Mouse (Mus musculus) heart, adult 2 months (tissue): ENCODE measurements around the gene Uox. TPM values are rescaled to one million over a fixed set of nuclear protein-coding genes. Genes with fewer than 3 reads are reported as not detected.

Experiments used
- DNase-seq, 2 experiments: peaks; one replicate each; pipeline ENCODE4 v3.0.0; 2021
- H3K27ac ChIP-seq: fragments of 200-600 bp; 2 replicates; pipeline ENCODE4 v1.8.1; 2022
- H3K27me3 ChIP-seq: fragments of 200-500 bp; 2 replicates; pipeline ENCODE4 v1.6.1; 2012; ENCODE audit warnings: mild to moderate bottlenecking, low read length, inconsistent platforms, mixed read lengths; ENCODE audit not compliant: control insufficient read depth, insufficient read depth
- H3K36me3 ChIP-seq: fragments of 200-500 bp; 2 replicates; pipeline ENCODE4 v1.6.1; 2012; ENCODE audit warnings: low read length, inconsistent platforms; ENCODE audit not compliant: control insufficient read depth, insufficient read depth
- H3K4me1 ChIP-seq: fragments of 200-500 bp; 2 replicates; pipeline ENCODE4 v1.6.1; 2011; ENCODE audit warnings: low read length; ENCODE audit not compliant: control insufficient read depth, insufficient read depth
- H3K4me3 ChIP-seq: fragments of 200-600 bp; 2 replicates; pipeline ENCODE4 v1.8.1; 2022
- H3K79me2 ChIP-seq: fragments of 200-500 bp; replicated peaks from 2 replicates; pipeline ENCODE4 v1.6.1; 2012; ENCODE audit warnings: mild to moderate bottlenecking, inconsistent platforms, low read length, moderate library complexity, mixed read lengths; ENCODE audit not compliant: control insufficient read depth, insufficient read depth
- H3K9ac ChIP-seq: fragments of 200-500 bp; 2 replicates; pipeline ENCODE4 v1.6.1; 2012; ENCODE audit warnings: low read depth, mild to moderate bottlenecking, control low read depth, inconsistent platforms, low read length, mixed read lengths
- CTCF ChIP-seq: fragments of 200-600 bp; IDR thresholded peaks from 2 replicates; pipeline ENCODE4 v1.8.1; 2022; ENCODE audit warnings: antibody characterized with exemption, mild to moderate bottlenecking, moderate library complexity
- EP300 ChIP-seq: fragments of 200-500 bp; IDR thresholded peaks from 2 replicates; pipeline ENCODE4 v1.6.1; 2011; ENCODE audit warnings: low read depth, low read length, control low read depth; ENCODE audit not compliant: insufficient read depth
- POLR2A ChIP-seq: fragments of 200-500 bp; IDR thresholded peaks from 2 replicates; pipeline ENCODE4 v1.6.1; 2011; ENCODE audit warnings: mild to moderate bottlenecking, low read depth, low read length, control low read depth; ENCODE audit not compliant: insufficient read depth
- WGBS: fragments of 180-500 bp; shearing (Covaris S2); methylation state at CpG from one replicate; pipeline ENCODE4 v1.1.7; 2018; 5-methylcytosine and 5-hydroxymethylcytosine counted together
- intact Hi-C: fragments of 180-260 bp; cut with DNase I; formaldehyde crosslinking; loops from one replicate; pipeline ENCODE4 v1.15.1; 2025
- polyA plus RNA-seq: library from polyadenylated mRNA; depleted of rRNA; stranded (reverse); fragments of >200 nt; gene quantifications from 2 replicates; pipeline ENCODE4 v1.2.3, GENCODE M21; 2012
- total RNA-seq, 2 experiments: library from RNA; stranded (reverse); gene quantifications; 2 replicates each; pipeline ENCODE4 v1.2.3; 2021

Uox gene
- total and polyA plus RNA-seq, 3 experiments = not detected

DNA sequence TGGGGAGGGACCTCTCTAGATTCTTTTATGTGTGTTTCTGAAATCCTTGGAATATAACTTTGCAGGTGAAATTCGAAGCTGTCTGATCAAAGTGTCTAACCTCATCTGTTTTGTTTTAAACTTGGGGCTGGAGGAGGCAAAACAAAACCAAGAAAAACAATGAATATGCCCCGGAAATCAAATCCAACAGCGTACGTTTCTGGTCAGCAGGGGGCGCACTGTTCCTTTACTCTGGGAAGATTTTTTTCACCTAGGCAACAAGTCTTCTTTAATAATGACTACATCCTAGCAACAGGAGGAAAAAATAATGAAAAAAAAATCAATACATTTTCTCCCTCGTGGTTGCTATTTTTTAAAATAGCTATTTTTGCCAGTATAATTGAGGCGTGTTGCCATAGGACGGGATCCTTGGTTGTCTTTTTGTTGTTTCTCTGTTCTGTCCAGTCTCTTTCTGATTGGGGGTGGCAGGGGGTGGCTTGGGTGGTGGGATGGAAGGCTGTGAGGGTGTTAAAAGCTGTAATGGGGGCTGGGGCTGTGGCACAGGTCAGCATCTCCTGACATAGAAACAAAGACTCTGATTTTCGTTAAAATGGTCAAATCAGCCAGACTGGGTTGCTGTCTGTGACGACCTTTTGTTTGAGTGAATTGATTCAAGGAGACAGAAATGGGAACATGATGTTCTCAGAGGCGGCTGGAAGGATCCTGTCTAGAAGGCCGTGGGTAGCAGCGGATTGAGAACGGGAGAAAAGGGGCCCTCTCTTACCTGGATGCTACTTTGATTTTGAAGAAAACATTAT, 5.8 kb upstream of the Uox start:
- Histone ChIP-seq H3K79me2 (no peaks in the 10 kb centered on the region), H3K36me3 (no peaks in the 10 kb centered on the region), H3K4me3 (no peak overlapping the region), H3K4me1 (no peaks in the 10 kb centered on the region), H3K9ac (no peak overlapping the region), H3K27ac (no peak overlapping the region), H3K27me3 (0 out of 2 replicates have a peak, but pooled peaks cover 2% of the 10 kb centered on the region)
- TF ChIP-seq CTCF (peak; percentile 87), EP300 (no peak), POLR2A (no peak)
- 30% methylated on average over 14 of the region's 14 CpGs for WGBS
- peak; percentile 60 to 80 for DNase-seq
- intact Hi-C loops = loop anchor here (1.0 to 5.0 kb wide), 3 partner anchors 217 to 350 kb away; no protein-coding TSS in a partner anchor

- Histone ChIP-seq H3K36me3 (no peaks in the 10 kb centered on the region), H3K27ac (no peak overlapping the region), H3K9ac (no peak overlapping the region), H3K4me3 (no peak overlapping the region), H3K4me1 (no peaks in the 10 kb centered on the region), H3K79me2 (no peaks in the 10 kb centered on the region), H3K27me3 (no peaks in the 10 kb centered on the region)
- no peak for DNase-seq
- WGBS = 92% methylated on average over 1 of the region's 1 CpGs
- TF ChIP-seq POLR2A (no peak), CTCF (no peak), EP300 (no peak)
- intact Hi-C loops = loop anchor here (2.0 kb wide), 1 partner anchor 350 kb away; no protein-coding TSS in a partner anchor
Measured at GRCm38 (mm10) chr3:146565065-146565411, 5.2 kb upstream of the Uox start.

GRCm38 (mm10) chr3:146567366-146567765, 2.9 kb upstream of the Uox start:
- Histone ChIP-seq H3K79me2 (no peaks in the 10 kb centered on the region), H3K4me1 (no peaks in the 10 kb centered on the region), H3K27me3 (no peaks in the 10 kb centered on the region), H3K9ac (no peak overlapping the region), H3K27ac (no peak overlapping the region), H3K36me3 (no peaks in the 10 kb centered on the region), H3K4me3 (no peak overlapping the region)
- intact Hi-C loops = no loop called here
- no peak for DNase-seq
- WGBS = 69% methylated on average over 7 of the region's 7 CpGs
- TF ChIP-seq CTCF = no peak
- TF ChIP-seq EP300 = no peak
- TF ChIP-seq POLR2A = no peak

GRCm38 (mm10) chr3:146567884-146568530, 2.2 kb upstream of the Uox start:
- DNase-seq = peak in 1 of 2 experiments; percentile 6
- Histone ChIP-seq H3K27me3 (no peaks in the 10 kb centered on the region), H3K4me3 (no peak overlapping the region), H3K4me1 (no peaks in the 10 kb centered on the region), H3K36me3 (no peaks in the 10 kb centered on the region), H3K79me2 (no peaks in the 10 kb centered on the region), H3K9ac (no peak overlapping the region), H3K27ac (no peak overlapping the region)
- no peak for TF ChIP-seq EP300
- no peak for TF ChIP-seq POLR2A
- no peak for TF ChIP-seq CTCF
- intact Hi-C loops = no loop called here
- 37% methylated on average over 9 of the region's 9 CpGs for WGBS

DNA sequence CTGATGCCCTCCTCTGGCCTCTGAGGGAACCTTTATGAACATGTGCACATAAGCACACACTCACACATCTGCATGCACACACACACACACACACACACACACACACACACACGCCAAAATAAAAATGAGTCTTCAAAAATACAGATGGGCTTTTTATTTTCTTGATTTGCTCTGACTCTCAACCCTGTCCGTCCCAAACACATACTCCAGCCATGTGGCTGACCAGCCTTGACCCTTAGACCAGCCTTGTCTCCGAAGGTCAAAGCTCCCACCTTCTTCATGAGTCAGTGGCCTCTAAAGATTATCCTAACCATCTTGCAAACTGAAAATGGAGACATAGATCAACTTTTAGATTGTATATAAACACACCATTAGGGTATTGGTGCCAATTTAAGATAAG, 632 bp upstream of the Uox start:
- intact Hi-C loops = no loop called here
- H3K27ac ChIP-seq = no peak overlapping the region
- H3K4me3 ChIP-seq = no peak overlapping the region
- no peaks in the 10 kb centered on the region for H3K36me3 ChIP-seq
- H3K79me2 ChIP-seq = no peaks in the 10 kb centered on the region
- TF ChIP-seq EP300 = no peak
- no peak for DNase-seq
- H3K4me1 ChIP-seq = no peaks in the 10 kb centered on the region
- H3K27me3 ChIP-seq = no peaks in the 10 kb centered on the region
- no peak overlapping the region for H3K9ac ChIP-seq
- WGBS = 96% methylated on average over 3 of the region's 3 CpGs

DNA sequence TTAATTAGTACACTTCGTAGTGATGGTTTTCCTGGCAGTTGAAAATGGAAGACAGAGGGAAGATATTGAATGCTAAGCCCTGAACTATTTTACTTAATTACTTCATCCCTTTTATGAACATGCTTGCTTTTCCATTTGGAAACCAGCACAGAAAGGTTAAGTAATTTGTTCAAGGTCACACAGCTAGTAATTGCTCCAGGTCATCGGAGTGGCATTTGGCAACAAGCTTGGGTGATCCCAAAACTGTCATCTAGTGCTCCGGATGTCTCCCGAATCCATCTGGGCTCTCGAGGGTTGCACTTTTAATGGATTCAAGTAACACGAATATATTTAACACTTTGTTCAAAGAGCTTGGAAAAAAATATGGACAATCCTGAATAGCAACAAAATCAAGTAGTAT, 713 bp downstream of the Uox start:
- no peaks in the 10 kb centered on the region for H3K27me3 ChIP-seq
- DNase-seq = no peak
- 91% methylated on average over 6 of the region's 6 CpGs for WGBS
- no peaks in the 10 kb centered on the region for H3K4me1 ChIP-seq
- intact Hi-C loops = no loop called here
- no peak overlapping the region for H3K27ac ChIP-seq
- no peak overlapping the region for H3K9ac ChIP-seq
- TF ChIP-seq CTCF (no peak), EP300 (no peak), POLR2A (no peak)
- H3K4me3 ChIP-seq = no peak overlapping the region
- H3K79me2 ChIP-seq = no peaks in the 10 kb centered on the region
- H3K36me3 ChIP-seq = no peaks in the 10 kb centered on the region
